Mouse (Mus musculus) midbrain, embryonic 16.5 days (tissue): ENCODE data around the gene Cnnm4. TPM values are rescaled to one million over a fixed set of nuclear protein-coding genes. Genes with fewer than 3 reads are reported as not detected.
"Not testable (repeated sequence)": the region's sequence is repeated elsewhere in the genome, so short reads cannot be mapped to it uniquely, and the experiment has no call there.

ENCODE experiments used
- ATAC-seq: fragments of 200-750 bp; cut with Nextera tagmentation; 2 replicates; pipeline ENCODE4 v1.8.0; 2017; ENCODE audit warnings: moderate TSS enrichment
- H3K27ac ChIP-seq: fragments of 300-500 bp; sonication (generic); 2 replicates; pipeline ENCODE4 v1.5.1; 2014; ENCODE audit warnings: mild to moderate bottlenecking, low read length, mixed read lengths
- H3K27me3 ChIP-seq: fragments of 300-500 bp; sonication (generic); 2 replicates; pipeline ENCODE4 v1.6.1; 2014; ENCODE audit warnings: low read depth, low read length, mixed read lengths; ENCODE audit not compliant: control insufficient read depth, insufficient read depth
- H3K36me3 ChIP-seq: fragments of 300-500 bp; sonication (generic); 2 replicates; pipeline ENCODE4 v1.6.1; 2014; ENCODE audit warnings: mild to moderate bottlenecking, low read length, moderate library complexity, mixed read lengths; ENCODE audit not compliant: control insufficient read depth, insufficient read depth
- H3K4me1 ChIP-seq: fragments of 300-500 bp; sonication (generic); 2 replicates; pipeline ENCODE4 v1.6.1; 2014; ENCODE audit warnings: mild to moderate bottlenecking, low read length, mixed read lengths; ENCODE audit not compliant: control insufficient read depth, insufficient read depth
- H3K4me2 ChIP-seq: fragments of 300-500 bp; sonication (generic); 2 replicates; pipeline ENCODE4 v1.6.1; 2014; ENCODE audit warnings: mild to moderate bottlenecking, low read length, mixed read lengths
- H3K4me3 ChIP-seq: fragments of 300-500 bp; sonication (generic); 2 replicates; pipeline ENCODE4 v1.5.1; 2014; ENCODE audit warnings: low read depth, mild to moderate bottlenecking, low read length, moderate library complexity, mixed read lengths
- H3K9ac ChIP-seq: fragments of 300-500 bp; sonication (generic); 2 replicates; pipeline ENCODE4 v1.6.1; 2014; ENCODE audit warnings: low read depth, low read length, mixed read lengths
- H3K9me3 ChIP-seq: fragments of 300-500 bp; sonication (generic); replicated peaks from 2 replicates; pipeline ENCODE4 v1.6.1; 2014; ENCODE audit warnings: mild to moderate bottlenecking, low read length, mixed read lengths; ENCODE audit not compliant: control insufficient read depth, poor library complexity, severe bottlenecking
- WGBS: fragments of 180-500 bp; shearing (Covaris S2); extraction: QIAGEN DNeasy Blood & Tissue Kit; methylation state at CpG from one replicate; pipeline ENCODE4 v1.1.7; 2014; 5-methylcytosine and 5-hydroxymethylcytosine counted together
- polyA plus RNA-seq: library from polyadenylated mRNA; unstranded; fragments of >200 nt; fragmentation: Nextera tagmentation; extraction: Ambion mirVana; gene quantifications from 2 replicates; pipeline ENCODE4 v1.2.1, GENCODE M21; 2015

The Cnnm4 gene
- polyA plus RNA-seq, 1 experiment from 2014 or later = 11.5 TPM

- Histone ChIP-seq H3K27ac (no peak overlapping the region), H3K36me3 (peaks cover 10% of the 10 kb centered on the region), H3K4me2 (no peak overlapping the region), H3K9me3 (no peaks in the 10 kb centered on the region), H3K4me1 (no peaks in the 10 kb centered on the region), H3K9ac (no peak overlapping the region), H3K4me3 (no peak overlapping the region), H3K27me3 (no peaks in the 10 kb centered on the region)
- 83% methylated on average over 8 of the region's 8 CpGs for WGBS
- ATAC-seq = no peak
These were observed 59.1 kb downstream of the Cnnm4 start for GRCm38 (mm10) chr1:36530485-36530884.

GRCm38 (mm10) chr1:36530962-36531361 lies 59.5 kb downstream of the Cnnm4 start:
- H3K4me1 ChIP-seq = no peaks in the 10 kb centered on the region
- H3K27me3 ChIP-seq = no peaks in the 10 kb centered on the region
- peaks cover 6% of the 10 kb centered on the region for H3K36me3 ChIP-seq
- H3K4me3 ChIP-seq = no peak overlapping the region
- H3K9me3 ChIP-seq = no peaks in the 10 kb centered on the region
- no peak overlapping the region for H3K4me2 ChIP-seq
- 93% methylated on average over 7 of the region's 7 CpGs for WGBS
- no peak overlapping the region for H3K27ac ChIP-seq
- ATAC-seq = no peak
- no peak overlapping the region for H3K9ac ChIP-seq

- 93% methylated on average over 12 of the region's 12 CpGs for WGBS
- Histone ChIP-seq H3K4me1 (no peaks in the 10 kb centered on the region), H3K27ac (no peak overlapping the region), H3K4me3 (no peak overlapping the region), H3K9me3 (no peaks in the 10 kb centered on the region), H3K27me3 (no peaks in the 10 kb centered on the region), H3K9ac (no peak overlapping the region), H3K36me3 (peaks cover 4% of the 10 kb centered on the region; the same call in 1 of the 2 replicates), H3K4me2 (no peak overlapping the region)
- ATAC-seq = no peak
These were observed 60.0 kb downstream of the Cnnm4 start for GRCm38 (mm10) chr1:36531461-36531860.

GRCm38 (mm10) chr1:36533546-36533945 lies 62.1 kb downstream of the Cnnm4 start:
- WGBS = 83% methylated on average over 6 of the region's 6 CpGs
- no peak for ATAC-seq
- H3K36me3 ChIP-seq = peaks cover 2% of the 10 kb centered on the region; the same call in 1 of the 2 replicates
- H3K9me3 ChIP-seq = no peaks in the 10 kb centered on the region
- no peak overlapping the region for H3K9ac ChIP-seq
- H3K4me3 ChIP-seq = no peak overlapping the region
- no peak overlapping the region for H3K27ac ChIP-seq
- H3K27me3 ChIP-seq = no peaks in the 10 kb centered on the region
- no peak overlapping the region for H3K4me2 ChIP-seq
- H3K4me1 ChIP-seq = no peaks in the 10 kb centered on the region

- Histone ChIP-seq H3K9ac (no peak overlapping the region), H3K4me3 (no peak overlapping the region), H3K27me3 (no peaks in the 10 kb centered on the region), H3K36me3 (peaks cover 6% of the 10 kb centered on the region), H3K4me1 (no peaks in the 10 kb centered on the region), H3K4me2 (no peak overlapping the region), H3K27ac (no peak overlapping the region), H3K9me3 (no peaks in the 10 kb centered on the region)
- 88% methylated on average over 6 of the region's 6 CpGs for WGBS
- ATAC-seq = no peak
These were observed 63.2 kb downstream of the Cnnm4 start for GRCm38 (mm10) chr1:36534595-36535058.

GRCm38 (mm10) chr1:36535477-36536396 lies 64.3 kb downstream of the Cnnm4 start:
- H3K27me3 ChIP-seq = no peaks in the 10 kb centered on the region
- no peak overlapping the region for H3K9ac ChIP-seq
- H3K4me2 ChIP-seq = no peak overlapping the region
- WGBS = 88% methylated on average over 11 of the region's 11 CpGs
- H3K4me1 ChIP-seq = no peaks in the 10 kb centered on the region
- H3K36me3 ChIP-seq = peaks cover 5% of the 10 kb centered on the region
- no peaks in the 10 kb centered on the region for H3K9me3 ChIP-seq
- no peak overlapping the region for H3K4me3 ChIP-seq
- H3K27ac ChIP-seq = no peak overlapping the region
- ATAC-seq = no peak

GRCm38 (mm10) chr1:36536397-36536728 lies 64.9 kb downstream of the Cnnm4 start:
- H3K4me2 ChIP-seq = no peak overlapping the region
- H3K9me3 ChIP-seq = no peaks in the 10 kb centered on the region
- no peaks in the 10 kb centered on the region for H3K27me3 ChIP-seq
- no peaks in the 10 kb centered on the region for H3K4me1 ChIP-seq
- H3K27ac ChIP-seq = no peak overlapping the region
- 87% methylated on average over 8 of the region's 8 CpGs for WGBS
- H3K36me3 ChIP-seq = peaks cover 8% of the 10 kb centered on the region
- no peak for ATAC-seq
- no peak overlapping the region for H3K9ac ChIP-seq
- H3K4me3 ChIP-seq = no peak overlapping the region

GRCm38 (mm10) chr1:36536783-36537182 lies 65.4 kb downstream of the Cnnm4 start, which contains the start of gene Ankrd23:
Gene Ankrd23 (minus strand): TSS chr1:36536883.
- H3K4me1 ChIP-seq, H3K4me3 ChIP-seq, H3K9ac ChIP-seq, H3K27me3 ChIP-seq, H3K9me3 ChIP-seq, H3K4me2 ChIP-seq, H3K27ac ChIP-seq, ATAC-seq: not testable (repeated sequence)
- peaks cover 12% of the 10 kb centered on the region for H3K36me3 ChIP-seq
- WGBS = 93% methylated on average over 9 of the region's 9 CpGs

- Histone ChIP-seq H3K27ac (no peak overlapping the region), H3K27me3 (no peaks in the 10 kb centered on the region), H3K36me3 (peaks cover 16% of the 10 kb centered on the region), H3K4me3 (no peak overlapping the region), H3K4me1 (0 out of 2 replicates have a peak, but pooled peaks cover under 1% of the 10 kb centered on the region), H3K9me3 (no peaks in the 10 kb centered on the region), H3K4me2 (no peak overlapping the region), H3K9ac (no peak overlapping the region)
- WGBS = 84% methylated on average over 4 of the region's 4 CpGs
- ATAC-seq = no peak
These were observed 67.3 kb downstream of the Cnnm4 start for GRCm38 (mm10) chr1:36538727-36539126.
